Mouse (Mus musculus): ENCODE measurements around the gene Mrps33.

DNA sequence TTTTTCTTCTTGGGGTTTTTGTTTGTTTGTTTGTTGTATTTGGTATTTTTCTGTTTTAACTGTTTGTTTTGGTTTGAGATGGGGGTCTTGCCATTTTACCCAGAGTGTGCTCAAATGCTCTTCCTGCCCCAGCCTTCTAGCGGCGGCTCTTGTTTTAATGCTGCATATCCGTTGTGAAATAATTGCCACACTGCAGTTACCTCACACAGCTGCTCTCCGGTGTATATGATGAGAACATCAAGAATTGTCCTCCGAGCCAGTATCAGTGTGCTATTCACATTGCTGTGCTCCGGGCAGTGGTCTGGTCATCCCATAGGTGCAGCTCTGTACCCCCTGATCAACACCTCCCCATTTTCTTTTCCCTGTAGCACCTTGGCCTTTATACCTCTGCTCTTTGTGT is 34.5 kb downstream of the Mrps33 start:
- TF ChIP-seq NRF1 (IDR thresholded peaks at IDR 0.05; ENCODE audit: insufficient read depth, low read depth, low read length, poor library complexity, severe bottlenecking) = no peak
- TF ChIP-seq USF2 (IDR thresholded peaks at IDR 0.05; ENCODE audit: borderline replicate concordance in 1 of 2, insufficient read depth in 1 of 2, low read depth in 1 of 2, low read length in 2 of 2) = no peak
- TF ChIP-seq CTCF (IDR thresholded peaks at IDR 0.05 in 2 of 3, conservative IDR thresholded peaks at IDR 0.05 in 1 of 3; ENCODE audit: control insufficient read depth in 1 of 3, insufficient read depth in 1 of 3, low read depth in 2 of 3, low read length in 3 of 3, poor library complexity in 1 of 3, severe bottlenecking in 1 of 3) = no peak
